Mouse (Mus musculus): Measurements from ENCODE around the gene Sntb2.

Gene Sntb2

GRCm38 (mm10) chr8:106929921-106930320, 5.6 kb upstream of the Sntb2 start:
- DNase-seq (ENCODE audit: low spot score): no peak

- DNase-seq (ENCODE audit: low spot score): no peak
Measured at GRCm38 (mm10) chr8:106932376-106933065, 3.0 kb upstream of the Sntb2 start.

- no peak for DNase-seq (ENCODE audit: low spot score)
Measured at GRCm38 (mm10) chr8:106933506-106934143, 1.9 kb upstream of the Sntb2 start.

- DNase-seq (ENCODE audit: low spot score): no peak
Measured at GRCm38 (mm10) chr8:106934226-106934977, 1.1 kb upstream of the Sntb2 start.

GRCm38 (mm10) chr8:106935899-106936477, 438 bp downstream of the Sntb2 start:
- DNase-seq (ENCODE audit: low spot score): peak; percentile 7

DNA sequence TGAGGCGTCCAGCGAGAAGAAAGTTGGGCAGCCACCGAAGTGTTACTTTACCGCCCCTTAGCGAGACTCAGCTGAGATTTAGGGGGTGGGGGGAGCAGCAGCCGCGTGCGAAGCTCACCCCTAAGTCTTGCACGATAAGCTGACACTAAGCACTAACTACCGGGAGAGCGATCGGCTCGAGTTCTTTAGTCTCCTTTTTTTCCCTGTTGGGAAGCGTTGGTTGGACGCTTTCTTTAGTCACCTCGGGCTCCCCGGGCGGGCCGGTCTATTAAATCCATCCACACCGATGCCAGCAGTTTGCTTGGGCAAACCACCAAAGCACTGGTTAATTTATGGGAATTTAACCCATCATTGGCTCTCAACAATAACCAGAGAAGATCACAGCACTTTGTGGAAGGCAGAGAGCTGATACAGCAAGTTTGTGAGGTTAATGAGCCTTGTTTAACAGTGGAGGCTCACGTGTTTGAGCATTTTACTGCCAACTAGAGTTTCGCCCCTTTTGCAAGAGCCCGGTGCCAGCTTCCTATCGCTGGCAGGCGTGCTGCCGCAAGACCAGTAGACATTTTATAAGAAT, 1.0 kb downstream of the Sntb2 start:
- no peak for DNase-seq (ENCODE audit: low spot score)

- no peak for DNase-seq (ENCODE audit: low spot score)
Measured at GRCm38 (mm10) chr8:106937081-106937800, 1.7 kb downstream of the Sntb2 start.

DNA sequence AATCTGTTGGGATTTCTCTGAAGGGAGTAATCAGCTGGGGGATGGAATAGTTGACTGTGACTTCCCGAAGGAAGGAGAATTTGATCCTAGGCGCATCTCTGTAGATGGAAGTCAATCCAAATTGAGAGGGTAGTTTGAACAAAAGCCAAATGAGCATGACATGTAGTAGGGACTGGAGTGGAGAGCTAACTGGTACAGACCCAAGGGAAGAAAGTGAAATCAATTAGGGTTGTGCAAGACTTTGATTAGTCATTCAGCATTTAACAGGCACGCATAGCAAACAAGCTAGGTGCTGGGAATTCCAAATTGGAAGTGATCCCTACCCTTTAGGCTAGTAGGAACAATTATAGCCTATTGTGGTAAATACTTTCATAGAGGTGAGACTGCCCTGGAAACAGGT, 6.3 kb downstream of the Sntb2 start:
- DNase-seq (ENCODE audit: low spot score): no peak

- DNase-seq (ENCODE audit: low spot score): no peak
Measured at GRCm38 (mm10) chr8:106943874-106944418, 8.4 kb downstream of the Sntb2 start.

- DNase-seq (ENCODE audit: low spot score): no peak
Measured at GRCm38 (mm10) chr8:106944756-106945155, 9.2 kb downstream of the Sntb2 start.

DNA sequence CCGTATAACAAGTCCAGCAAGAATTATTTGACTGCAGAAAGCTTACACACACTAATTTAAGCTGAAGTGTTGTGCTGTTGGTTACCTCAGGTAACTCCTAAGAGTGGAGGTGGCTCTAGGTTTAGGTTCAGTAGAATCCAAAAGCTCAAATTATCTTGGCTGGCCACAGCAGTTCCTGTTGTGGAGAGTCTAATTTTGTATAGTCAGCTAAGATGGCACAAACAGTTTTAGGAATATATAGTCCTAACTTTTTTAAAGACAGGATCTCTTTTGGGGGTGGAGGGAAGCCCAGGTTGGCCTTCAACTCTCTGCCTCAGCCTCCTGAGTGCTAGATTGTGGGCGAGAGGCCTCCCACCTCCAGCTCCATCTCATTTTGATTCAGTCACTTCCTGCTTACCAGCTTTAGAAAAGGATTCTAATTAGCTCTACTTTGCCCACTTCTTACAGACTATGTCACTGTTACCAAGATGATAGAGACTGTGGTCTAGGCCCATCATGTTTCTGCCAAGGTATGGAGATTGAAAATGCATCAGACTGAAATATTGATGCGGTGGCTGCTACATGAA, 13.2 kb downstream of the Sntb2 start:
- DNase-seq (ENCODE audit: low spot score): no peak

- DNase-seq (ENCODE audit: low spot score): no peak
Measured at GRCm38 (mm10) chr8:106951707-106952106, 16.2 kb downstream of the Sntb2 start.

DNA sequence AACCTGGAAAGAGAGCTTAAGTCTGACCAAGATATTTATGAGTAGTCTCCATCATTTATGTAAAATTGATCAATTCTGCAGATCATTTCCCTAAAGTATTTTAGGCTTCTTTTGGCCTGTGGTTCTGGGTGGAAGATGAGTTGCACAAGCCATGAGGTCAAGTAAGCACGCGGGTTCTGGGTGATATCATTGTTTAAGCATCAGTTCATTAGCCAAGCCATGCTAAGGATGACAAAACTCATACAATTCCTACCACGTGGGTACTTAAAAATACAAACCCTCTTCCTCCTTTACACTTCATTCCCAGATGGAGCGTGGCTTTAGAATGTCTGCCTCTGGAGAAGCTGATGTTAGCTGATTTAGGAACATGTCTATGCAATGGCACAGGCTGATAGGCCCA, 18.0 kb downstream of the Sntb2 start:
- DNase-seq (ENCODE audit: low spot score): no peak

- DNase-seq (ENCODE audit: low spot score): no peak
Measured at GRCm38 (mm10) chr8:106957086-106957485, 21.5 kb downstream of the Sntb2 start.

GRCm38 (mm10) chr8:106958212-106958611, 22.7 kb downstream of the Sntb2 start:
- no peak for DNase-seq (ENCODE audit: low spot score)

GRCm38 (mm10) chr8:106959626-106960025, 24.1 kb downstream of the Sntb2 start:
- DNase-seq (ENCODE audit: low spot score): no peak

DNA sequence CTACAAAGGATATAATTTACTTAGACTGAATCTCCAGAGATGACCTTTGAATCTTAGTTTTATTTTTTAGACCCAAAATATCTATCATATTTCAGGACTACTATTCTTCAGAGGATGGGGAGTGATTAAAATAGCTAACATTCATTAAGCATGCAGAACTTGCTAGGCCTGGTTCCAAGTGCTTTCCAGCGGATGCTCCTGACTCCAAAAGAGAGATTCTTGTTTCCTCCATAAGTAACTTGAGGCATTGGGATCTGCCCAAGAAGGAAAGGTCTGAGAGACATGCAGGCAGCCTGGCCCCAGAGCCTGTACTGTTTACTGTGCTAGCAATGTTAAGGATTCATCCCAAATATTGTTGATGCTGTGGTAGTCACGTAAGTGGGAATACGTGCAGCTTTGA, 26.8 kb downstream of the Sntb2 start:
- DNase-seq (ENCODE audit: low spot score): no peak

DNA sequence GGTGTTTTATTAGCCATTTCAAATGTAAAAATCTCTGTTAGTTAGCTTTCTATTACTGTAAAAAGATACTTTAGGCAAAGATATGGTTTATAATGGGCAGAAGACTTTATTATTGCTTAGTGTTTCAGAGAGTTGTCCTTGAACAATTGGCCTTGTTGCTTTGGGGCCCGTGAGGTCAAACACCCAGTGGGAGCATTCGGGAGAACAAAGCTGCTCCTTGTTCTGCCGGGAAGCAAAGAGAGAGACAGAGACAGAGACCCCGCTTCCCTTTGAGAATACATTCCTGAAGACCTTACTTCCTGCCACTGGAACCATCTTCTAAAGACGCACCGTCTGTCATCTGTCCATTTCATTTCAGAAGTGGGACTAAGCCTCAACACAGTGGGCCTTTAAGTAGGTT, 27.8 kb downstream of the Sntb2 start:
- no peak for DNase-seq (ENCODE audit: low spot score)

- no peak for DNase-seq (ENCODE audit: low spot score)
Measured at GRCm38 (mm10) chr8:106964573-106964972, 29.0 kb downstream of the Sntb2 start.

- DNase-seq (ENCODE audit: low spot score): no peak
Measured at GRCm38 (mm10) chr8:106969964-106970363, 34.4 kb downstream of the Sntb2 start.

DNA sequence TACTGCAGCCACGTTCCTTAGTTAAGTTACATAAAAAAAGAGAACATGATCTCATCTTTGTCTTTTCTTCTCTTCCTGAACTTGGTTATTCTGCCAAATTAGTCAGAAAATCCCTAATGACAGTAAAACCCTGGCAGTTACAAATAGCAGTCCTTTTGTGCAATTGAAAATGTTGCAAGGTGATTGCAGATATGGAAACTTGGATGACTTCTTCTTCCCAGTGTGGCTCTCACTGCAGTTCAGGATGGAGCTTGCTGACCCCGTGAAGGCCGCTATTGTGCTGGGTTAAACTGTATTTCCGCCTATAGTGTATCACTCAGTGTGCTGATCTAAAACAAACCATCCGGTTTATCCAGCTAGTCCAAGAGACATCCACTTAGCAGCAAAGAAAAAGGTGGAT, 36.4 kb downstream of the Sntb2 start:
- DNase-seq (ENCODE audit: low spot score): no peak
